Mouse (Mus musculus) CD4-positive helper T cell, adult 2 months (primary cell): Measurements from ENCODE around the gene Sox2.

Experiments used
- DNase-seq: peaks from one replicate; pipeline ENCODE4 v3.0.0-alpha.2; 2012; ENCODE audit warnings: low read depth, missing footprints, low spot score

The Sox2 gene

DNA sequence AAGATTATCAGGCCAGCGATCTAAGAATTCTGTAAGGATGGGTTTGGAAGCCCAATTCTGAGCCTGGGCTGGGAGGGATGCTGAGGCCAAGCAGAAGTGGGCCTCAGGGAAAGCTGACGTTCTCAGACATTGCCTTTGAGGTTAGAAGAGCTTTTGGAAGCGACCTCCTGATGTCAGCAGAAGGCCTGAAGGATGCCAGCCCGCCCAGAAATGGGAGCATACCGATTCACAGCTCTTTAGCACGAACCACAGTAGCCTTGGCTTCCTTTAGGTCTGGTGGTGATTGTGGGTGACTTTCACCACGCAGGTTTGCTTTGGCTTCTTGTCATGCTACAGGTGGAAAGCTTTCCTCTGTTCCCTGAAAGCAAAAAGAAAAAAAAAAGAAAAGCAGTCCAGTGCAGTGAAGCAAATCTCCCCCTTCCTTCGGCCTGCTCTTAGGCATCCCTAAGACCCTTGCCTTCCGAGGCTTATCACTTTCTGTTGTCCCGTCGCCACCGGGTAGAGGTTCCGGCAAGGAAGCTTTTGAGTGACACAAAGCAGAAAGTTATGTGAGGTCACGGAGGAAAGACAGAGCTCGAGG is 6.6 kb upstream of the Sox2 start:
- no peak for DNase-seq

DNA sequence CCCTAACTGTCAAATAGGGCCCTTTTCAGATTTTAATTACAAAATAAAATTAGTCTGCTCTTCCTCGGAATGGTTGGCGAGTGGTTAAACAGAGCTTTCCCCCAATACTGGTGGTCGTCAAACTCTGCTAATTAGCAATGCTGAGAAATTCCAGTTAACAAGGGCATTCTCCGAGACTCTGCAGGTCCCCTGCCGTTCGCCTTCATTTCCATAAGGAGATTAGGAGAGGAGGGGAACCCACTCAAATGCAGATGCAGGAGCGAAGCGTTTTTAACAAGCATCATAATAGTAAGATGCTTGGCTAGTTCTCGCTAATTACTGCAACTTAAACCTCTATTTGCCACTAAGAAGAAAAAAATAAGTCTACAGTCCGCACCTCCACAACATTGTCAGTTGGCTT is 4.0 kb upstream of the Sox2 start:
- no peak for DNase-seq

DNA sequence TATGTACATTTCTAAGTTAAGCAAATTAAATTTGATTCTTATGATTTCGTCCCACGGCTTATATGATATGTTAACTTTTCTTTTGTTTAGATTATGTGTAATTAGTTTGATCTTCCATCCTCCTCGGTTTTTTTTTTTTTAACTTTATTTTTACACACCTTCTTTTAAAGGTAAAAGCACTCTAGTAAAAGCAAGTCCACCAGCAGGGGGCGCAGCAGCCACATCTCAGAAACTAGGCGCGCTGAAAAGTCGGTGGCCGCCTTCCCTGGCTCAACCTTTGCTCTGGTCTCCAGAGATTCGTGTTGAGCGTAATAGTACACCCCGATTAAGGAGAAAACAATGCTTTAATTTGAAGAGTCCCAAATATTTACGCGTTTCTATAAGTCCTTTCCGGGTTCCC is 2.5 kb upstream of the Sox2 start:
- peak; percentile 24 for DNase-seq

DNA sequence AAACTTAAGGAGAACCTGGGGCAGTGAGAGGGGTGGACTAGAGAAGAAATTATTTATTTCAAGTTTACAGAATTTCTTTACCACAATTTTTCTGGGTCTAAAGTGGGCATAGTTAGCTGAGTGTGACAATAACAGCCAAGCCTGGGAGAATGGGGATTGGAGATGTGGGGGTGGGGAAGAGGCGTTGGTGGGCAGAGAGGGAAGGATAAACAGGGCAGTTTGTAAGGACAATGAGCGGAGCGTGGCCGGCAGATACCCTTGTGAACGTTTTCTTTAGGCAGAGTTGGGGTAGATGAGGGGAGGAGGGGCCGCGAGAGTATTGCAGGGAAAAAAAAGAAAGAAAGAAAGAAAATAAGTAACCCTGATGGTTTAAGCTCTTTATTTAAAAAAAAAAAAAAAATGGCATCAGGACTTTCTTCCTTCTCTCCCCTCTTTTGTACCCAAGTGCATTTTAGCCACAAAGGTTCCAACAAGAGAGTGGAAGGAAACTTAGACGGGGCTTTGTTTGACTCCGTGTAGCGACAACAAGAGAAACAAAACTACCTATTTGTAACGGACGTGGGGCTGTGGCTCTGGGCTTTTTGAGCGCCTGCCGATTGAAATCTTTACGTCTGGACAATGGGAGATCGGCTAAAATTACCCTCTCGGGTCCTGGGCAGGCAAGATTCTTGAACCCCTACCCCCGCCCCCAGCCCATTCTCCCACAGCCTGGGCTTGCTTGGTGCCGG is 1.9 kb upstream of the Sox2 start:
- DNase-seq = no peak

DNA sequence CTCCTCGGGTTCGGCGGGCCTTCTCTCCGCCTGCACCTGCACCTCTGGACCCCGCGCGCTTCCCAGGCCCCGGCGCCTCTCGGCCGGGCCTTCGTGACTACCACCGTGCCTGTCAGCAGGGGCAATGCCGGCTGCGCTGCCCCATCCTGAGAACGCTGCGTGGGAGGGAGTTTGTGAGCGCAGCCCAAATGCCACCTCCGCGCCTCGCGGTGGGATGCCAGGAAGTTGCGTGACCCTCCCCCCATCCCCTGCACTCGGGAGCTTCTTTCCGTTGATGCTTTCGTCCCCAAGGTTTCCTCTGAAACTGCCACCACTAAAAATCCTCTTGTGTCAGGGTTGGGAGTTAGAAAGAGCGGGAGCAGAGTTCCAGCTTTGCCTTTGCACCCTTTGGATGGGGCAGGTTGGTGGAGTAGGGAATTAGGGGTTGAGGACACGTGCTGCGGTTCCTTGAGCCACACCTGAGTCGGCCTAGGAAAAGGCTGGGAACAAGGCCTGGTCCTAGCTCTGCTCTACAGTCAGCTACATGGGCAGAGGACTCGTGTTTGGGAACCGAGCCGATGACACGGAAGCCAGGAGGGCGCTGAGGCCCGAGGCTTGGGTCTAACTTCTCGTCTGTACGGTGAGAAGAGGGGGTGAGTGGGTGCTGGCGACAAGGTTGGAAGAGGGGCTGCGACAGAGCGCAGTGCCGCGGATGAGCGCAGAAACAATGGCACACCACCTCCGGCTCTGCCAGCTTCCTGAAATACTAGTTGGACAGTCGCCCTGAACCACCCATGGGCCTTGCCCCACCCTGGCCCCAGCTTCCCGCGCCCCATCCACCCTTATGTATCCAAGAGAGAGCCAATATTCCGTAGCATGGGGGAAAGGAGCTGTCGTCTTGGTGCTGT is 1.1 kb upstream of the Sox2 start:
- no peak for DNase-seq

DNA sequence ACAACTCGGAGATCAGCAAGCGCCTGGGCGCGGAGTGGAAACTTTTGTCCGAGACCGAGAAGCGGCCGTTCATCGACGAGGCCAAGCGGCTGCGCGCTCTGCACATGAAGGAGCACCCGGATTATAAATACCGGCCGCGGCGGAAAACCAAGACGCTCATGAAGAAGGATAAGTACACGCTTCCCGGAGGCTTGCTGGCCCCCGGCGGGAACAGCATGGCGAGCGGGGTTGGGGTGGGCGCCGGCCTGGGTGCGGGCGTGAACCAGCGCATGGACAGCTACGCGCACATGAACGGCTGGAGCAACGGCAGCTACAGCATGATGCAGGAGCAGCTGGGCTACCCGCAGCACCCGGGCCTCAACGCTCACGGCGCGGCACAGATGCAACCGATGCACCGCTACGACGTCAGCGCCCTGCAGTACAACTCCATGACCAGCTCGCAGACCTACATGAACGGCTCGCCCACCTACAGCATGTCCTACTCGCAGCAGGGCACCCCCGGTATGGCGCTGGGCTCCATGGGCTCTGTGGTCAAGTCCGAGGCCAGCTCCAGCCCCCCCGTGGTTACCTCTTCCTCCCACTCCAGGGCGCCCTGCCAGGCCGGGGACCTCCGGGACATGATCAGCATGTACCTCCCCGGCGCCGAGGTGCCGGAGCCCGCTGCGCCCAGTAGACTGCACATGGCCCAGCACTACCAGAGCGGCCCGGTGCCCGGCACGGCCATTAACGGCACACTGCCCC is 586 bp downstream of the Sox2 start:
- no peak for DNase-seq

DNA sequence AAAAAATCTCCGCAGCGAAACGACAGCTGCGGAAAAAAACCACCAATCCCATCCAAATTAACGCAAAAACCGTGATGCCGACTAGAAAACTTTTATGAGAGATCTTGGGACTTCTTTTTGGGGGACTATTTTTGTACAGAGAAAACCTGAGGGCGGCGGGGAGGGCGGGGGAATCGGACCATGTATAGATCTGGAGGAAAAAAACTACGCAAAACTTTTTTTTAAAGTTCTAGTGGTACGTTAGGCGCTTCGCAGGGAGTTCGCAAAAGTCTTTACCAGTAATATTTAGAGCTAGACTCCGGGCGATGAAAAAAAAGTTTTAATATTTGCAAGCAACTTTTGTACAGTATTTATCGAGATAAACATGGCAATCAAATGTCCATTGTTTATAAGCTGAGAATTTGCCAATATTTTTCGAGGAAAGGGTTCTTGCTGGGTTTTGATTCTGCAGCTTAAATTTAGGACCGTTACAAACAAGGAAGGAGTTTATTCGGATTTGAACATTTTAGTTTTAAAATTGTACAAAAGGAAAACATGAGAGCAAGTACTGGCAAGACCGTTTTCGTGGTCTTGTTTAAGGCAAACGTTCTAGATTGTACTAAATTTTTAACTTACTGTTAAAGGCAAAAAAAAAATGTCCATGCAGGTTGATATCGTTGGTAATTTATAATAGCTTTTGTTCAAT is 1.4 kb downstream of the Sox2 start:
- no peak for DNase-seq

DNA sequence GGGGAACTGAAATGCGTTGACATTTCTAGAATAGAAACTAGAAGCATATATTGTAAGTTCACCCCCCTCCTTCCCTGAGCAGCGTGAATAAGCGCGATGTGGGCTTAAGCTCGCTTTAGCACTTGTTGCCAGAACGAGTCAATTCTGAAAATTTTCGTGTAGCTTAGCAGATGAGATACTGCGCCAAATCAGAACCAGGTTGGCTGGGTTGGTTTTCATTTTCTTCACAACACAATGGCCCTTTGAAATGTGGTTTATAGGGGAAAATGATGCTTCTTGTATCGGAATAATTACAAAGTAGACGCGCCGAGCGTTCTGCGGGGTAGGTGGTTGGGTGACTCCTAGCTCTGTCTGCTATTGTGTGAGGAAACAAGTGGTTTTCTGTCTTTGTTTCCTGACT is 2.4 kb downstream of the Sox2 start:
- DNase-seq = no peak

DNA sequence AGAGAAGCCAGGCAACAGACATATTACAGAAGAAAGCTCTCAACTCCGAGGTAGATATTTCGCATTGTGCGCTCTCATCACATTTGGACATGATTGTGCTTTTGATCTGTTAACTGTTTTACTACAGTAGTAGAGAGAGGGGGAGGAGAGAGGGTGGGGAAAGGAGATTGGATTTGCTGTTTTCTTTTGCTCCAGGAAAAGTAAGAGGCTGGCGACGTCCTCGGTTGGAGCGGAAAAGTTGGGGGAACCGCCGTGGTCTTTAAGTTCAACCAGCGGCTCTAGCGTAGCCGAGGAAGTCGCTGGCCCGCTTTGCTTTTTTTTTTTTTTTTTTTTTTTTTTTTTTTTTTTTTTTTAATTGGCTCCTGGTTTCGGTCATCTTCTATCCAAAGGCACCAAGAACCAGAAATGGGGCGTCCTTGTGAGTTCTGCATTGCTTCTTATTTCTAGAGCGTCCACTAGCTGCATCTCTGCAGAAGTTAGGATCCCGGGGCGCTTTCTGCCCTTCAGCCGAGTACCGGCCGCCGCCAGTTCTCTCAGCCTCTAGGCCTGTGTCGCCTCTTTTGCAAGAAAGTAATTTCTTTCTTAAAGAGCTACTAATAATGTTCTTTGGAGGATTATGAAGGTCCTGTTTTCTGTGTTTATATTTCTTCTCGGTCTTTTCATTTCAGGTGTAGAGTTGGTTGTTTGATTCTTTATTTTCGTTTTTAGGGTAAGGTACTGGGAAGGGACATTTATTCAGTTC is 3.2 kb downstream of the Sox2 start:
- DNase-seq = no peak

DNA sequence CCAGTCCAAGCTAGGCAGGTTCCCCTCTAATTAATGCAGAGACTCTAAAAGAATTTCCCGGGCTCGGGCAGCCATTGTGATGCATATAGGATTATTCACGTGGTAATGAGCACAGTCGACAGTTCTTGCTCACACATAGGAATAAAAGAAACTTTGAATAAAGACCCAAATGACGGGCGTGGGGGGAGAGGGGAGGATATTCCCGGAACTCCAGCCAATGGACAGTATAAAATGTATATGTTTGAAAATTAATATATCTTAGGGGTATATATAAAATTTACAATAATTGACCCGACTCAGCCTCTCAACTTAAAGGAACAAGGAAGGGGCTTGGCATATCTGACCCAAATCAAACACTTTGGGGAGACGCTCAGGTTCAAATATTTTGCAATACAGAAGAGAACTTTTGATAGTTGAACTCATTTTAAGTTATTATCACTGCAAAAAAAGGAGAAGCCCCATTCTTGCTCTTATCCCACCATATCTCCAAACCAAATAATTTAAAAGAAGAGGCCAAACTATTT is 3.8 kb downstream of the Sox2 start:
- no peak for DNase-seq

DNA sequence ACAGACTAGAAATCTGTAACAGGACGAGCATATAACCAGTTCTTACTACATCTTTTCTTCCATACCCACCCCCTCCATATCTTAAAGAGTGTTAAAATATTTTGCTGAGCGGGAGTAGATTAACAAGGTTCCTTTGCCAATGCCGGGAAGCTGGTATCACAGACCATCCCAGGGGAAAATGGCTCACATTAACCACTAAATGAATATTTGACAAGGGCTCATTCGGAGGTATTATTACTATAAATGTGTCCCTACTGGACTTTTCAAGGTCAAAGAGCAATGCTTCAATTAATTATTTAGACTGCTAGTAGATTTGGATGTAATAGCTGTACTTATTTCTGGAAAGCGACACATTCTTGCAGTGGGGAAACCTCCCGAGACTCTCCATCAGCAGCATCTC is 4.6 kb downstream of the Sox2 start:
- DNase-seq = no peak

DNA sequence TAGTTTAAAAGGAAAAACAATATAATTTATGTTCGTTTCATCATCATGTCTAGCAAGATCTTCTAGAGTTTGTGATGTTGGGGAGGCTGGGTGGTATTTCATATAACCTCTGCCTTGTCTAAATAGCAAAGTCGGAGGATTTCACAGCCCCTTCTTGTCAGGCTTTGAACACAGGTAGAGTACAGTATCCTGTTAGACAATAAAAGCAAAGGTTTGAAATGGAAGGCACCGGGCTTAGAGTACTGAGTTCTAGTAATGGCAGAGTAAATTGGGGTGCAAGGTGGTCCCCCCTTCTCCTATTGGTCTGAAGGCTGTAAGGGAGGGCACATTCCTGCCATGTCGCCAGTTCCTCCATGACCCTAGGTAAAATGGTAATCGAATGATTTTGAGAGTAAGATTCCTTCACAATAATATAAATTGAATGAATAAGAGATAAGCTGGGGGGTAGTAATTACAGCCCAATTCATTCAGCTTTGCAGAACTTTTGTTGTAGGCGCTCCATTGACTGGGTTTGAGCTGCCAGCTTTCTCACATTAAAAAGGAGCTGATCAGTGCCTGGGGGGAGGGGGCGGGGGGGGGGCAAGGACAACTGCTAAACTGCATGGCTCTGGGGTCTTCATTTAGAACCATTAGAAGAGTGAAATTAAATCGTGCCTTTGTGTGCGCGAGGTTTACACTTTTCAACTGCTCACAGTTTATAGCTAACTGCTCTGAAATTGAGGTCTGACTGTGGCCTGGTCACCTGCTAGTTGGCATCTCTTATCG is 5.3 kb downstream of the Sox2 start:
- DNase-seq = no peak

DNA sequence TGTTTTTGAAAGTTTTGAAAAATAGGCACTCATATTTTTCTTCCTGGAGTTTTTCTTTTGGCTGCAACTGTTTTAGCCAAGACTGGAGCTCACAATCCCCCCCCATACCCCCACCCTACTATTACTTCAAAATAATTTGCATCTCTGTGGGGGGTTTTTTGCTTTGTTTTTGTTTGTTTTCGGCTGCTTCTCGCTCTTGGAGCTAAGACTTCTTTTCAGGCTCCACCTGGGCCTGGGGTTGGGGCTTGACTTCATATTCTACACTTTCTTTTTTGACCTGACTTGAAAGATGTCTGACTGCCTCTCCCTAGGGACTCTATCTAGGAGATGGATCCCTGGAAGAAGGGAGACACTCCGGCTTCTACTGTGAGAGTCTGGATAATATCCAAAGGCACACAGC is 5.9 kb downstream of the Sox2 start:
- no peak for DNase-seq

DNA sequence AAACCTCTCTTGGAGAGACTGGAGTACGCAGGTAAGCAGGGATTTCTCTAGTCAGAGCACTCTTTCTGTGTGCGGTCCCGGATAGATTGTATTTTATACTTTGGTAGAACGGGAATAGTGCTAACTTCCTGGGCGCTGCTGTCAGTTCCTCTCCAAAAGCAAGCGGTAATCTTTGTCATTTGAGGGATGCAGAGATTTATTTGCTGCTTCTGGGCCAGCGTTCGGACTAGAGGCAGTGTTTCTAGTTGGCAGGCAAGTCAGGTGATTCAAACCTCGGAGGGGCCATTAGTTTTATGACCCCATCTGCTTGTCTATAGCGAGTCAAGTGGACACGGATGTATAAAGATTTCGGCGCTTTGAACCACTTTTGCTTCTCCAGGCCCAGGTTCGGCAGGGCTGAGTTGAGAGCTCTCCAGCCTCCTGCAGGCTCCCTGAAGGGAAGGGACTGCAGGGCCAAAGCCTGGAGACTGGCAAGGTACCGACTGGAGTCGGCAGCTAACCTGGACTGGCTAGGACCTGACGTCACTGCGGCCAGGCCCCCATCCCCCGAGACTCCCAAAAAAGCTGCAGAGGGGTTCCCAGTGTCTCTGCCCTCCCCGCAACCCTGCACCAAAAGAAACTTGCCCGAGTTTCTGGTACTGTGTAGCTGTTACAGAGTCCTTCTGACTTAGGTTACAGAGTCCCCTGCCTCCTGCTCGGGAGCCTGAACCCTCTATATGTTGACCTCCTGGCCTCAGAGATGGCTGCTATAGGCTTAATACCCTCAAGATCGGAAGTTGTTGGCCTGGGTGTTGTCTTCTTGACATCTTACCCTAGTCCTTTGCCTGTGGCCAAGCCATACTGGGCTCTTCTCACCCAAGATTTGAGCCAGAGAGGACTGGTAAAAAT is 6.9 kb downstream of the Sox2 start:
- no peak for DNase-seq

DNA sequence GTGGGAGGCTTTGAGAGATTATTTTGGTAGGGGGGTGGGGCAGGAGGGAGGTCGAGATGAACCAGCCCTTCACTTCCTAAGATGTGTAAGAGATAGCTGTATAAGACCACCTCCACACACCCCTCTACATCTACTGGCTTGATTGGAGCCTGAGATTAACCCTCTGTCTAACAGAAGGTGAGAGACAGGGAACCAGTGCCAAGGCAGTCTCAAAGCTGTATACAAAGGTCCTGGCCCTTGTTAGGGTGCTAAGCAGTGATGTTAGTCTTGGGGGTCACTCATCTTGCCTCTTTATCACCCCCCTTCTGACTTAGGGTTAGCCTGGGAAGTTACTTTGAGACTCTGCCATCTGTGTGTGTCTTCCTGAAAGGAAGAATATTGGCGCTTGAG is 7.5 kb downstream of the Sox2 start:
- DNase-seq = no peak

DNA sequence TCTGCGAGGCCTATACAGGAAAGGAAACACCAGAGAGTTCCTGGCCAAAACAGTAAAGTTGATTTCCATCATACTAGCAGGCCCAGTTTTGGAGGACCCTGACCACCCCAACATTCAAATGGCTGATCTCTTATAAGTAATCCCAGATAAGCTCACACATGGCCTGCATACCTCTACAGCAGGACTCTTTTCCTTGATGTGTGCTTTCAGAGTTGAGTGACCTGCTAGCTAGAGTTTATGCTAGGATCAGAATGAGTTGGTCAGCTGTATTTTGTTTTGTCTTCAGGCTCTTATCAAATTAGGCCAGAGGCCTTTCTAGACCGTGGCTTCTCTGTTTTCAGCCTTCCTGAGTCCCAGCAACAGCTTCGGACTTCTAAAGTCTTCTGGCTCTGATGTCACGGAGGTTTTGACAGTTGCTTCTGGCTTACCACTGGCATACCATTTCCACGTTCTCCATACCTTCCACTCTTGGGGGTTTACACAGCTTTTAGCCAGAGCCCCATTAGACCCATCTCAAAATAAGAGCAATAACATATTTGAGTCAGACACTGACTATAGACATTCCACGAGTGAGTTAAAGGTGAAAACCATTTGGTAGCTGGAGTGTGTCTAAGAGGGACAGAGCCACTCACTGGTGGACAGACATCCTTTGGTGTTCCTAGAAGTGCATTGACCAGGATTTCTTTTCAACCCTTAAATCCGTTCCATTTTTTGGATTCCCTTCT is 8.2 kb downstream of the Sox2 start:
- no peak for DNase-seq

DNA sequence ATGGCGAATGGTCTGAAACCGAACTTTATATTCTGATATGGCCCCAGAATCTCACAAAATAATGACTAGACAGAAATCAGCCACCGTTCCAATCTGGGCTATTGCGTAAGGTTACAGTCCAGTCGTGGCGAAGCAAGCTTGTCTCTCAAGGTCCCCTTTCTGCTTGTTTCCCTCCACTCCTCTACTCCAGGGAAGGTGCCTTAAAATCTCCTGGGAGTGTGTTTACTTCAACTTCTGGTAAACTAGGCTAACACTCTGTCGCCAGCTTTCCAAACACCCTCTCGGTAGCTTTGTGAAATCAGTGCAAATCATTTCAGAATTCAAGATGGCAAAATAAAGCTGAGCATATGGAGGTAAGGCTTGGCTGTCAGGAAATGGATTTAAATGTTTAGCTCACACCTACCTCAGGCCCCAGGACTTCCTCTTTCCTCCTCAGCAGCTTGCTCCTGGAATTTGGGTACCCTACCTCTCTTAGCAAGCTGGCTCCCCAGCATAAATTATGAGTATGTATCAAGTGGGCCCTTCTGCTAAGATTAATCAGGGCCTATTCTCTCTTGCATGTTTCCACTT is 8.8 kb downstream of the Sox2 start:
- DNase-seq = no peak

DNA sequence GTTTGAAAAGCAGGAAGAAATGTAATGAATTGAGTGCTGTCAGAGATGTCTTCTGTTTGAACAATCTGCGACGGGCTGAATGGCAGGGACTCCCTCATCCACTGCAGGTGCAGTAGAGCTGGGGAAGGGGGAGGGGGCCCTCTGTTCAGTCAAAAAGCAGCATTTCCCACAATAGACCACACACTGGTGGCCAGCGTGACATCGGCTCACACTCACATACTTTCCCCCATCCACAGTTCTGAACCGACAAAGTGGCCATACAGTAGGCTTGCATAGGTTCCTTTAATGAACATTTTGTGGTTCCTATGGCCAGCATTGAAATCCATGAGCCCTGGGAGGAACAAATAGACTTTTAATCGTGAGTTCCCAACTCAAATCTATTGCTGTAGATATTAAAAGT is 9.7 kb downstream of the Sox2 start:
- DNase-seq = no peak
